Mouse (Mus musculus): Measurements from ENCODE around the gene Gm38655. TPM values are rescaled to one million over a fixed set of nuclear protein-coding genes. Genes with fewer than 3 reads are reported as not detected.

The Gm38655 gene
- polyA plus RNA-seq, 1 experiment = 6.9 TPM

DNA sequence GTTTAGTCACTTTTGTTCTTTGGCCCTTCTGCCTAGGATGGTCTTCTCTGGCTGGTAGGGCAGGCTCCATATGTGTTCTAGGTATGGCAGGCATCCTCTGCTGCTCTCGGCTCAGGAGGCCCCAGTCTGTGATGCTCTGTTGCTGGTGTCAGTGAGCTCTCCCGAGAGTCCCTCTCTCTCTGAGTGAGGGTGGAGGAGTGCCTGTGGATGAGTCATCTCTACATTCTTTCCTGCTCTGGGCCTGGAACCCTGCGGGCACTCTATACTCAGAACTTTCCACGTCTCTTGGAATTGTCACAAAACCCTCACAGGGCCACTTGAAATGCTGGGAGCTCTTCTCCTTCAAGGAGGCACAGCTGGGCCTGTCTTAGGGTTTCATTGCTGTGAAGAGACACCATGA is 36.4 kb upstream of the Gm38655 start:
- 63% methylated on average over 4 of the region's 4 CpGs for WGBS
- no peaks in the 10 kb centered on the region for H3K4me1 ChIP-seq (ENCODE audit: control insufficient read depth, insufficient read depth, low read length)
- H3K4me3 ChIP-seq (replicated peaks; ENCODE audit: extremely low read depth, low read depth, low read length) = no peak overlapping the region
- DNase-seq = no peak
- no peak for TF ChIP-seq POLR2A (IDR thresholded peaks at IDR 0.05; ENCODE audit: borderline replicate concordance, extremely low read depth, low read depth, low read length)
- no peak for TF ChIP-seq CTCF (IDR thresholded peaks at IDR 0.05; ENCODE audit: insufficient read depth, low read length)

DNA sequence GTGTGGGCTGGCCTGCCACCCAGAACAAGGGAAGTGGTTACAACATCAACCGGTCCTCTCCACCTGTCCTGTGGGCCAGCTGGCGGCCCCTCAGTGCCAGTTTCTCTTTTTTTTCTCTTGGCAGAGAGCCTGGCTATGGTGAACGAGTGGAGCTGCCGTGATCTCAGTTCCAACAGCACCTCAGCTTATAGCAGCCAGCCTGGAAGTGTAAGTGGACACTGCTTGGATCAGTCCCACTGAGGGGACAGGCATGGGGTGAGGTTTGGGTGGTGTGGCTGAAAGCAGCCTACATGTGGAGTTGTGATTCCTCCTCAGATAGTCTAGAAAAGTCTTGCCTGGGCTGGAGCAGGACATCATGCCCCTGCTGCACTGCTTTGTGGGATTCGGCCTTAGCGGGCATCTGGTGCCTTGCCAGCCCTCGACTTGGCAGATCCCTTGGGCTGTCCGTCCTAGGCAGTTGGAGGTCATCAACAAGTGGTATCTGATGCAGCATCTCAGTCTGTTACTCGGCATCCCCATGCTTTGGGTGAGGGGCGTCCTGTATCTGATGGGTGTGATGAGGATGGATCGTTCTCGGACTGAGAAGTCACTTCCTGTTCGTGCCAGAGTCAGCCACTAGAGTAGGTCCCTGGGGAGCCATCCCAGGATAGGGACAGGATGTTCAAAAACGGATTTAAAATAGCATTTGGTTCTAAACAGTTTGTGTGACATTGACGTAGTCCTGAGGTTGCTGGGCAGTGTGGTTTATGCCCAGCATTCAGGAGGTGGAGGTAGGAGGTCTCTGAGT is 35.6 kb upstream of the Gm38655 start:
- H3K4me1 ChIP-seq (ENCODE audit: control insufficient read depth, insufficient read depth, low read length) = no peaks in the 10 kb centered on the region
- no peak overlapping the region for H3K4me3 ChIP-seq (replicated peaks; ENCODE audit: extremely low read depth, low read depth, low read length)
- TF ChIP-seq POLR2A (IDR thresholded peaks at IDR 0.05; ENCODE audit: borderline replicate concordance, extremely low read depth, low read depth, low read length) = no peak
- TF ChIP-seq CTCF (IDR thresholded peaks at IDR 0.05; ENCODE audit: insufficient read depth, low read length) = no peak
- 62% methylated on average over 15 of the region's 15 CpGs for WGBS
- DNase-seq = no peak

DNA sequence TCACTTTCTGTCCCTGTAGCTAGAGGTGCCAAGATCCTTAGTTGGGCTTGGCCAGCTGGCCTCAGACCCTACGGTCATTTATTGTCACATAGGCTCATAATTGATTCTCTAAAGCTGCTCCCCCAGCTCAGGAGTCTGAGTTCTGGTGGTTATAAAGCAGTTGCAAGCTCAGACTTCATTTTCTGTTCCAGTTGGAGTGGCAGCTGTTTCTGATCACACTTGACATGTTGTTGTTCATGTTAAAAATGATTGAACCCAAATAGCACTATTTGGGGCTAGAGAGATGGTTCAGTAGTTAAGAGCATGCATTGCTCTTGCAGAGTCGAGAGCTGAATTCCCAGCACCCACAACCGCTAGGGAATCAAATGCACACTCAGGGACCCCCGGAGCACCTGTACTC is 34.7 kb upstream of the Gm38655 start:
- no peak for DNase-seq
- no peak for TF ChIP-seq POLR2A (IDR thresholded peaks at IDR 0.05; ENCODE audit: borderline replicate concordance, extremely low read depth, low read depth, low read length)
- no peak for TF ChIP-seq CTCF (IDR thresholded peaks at IDR 0.05; ENCODE audit: insufficient read depth, low read length)
- 79% methylated on average over 4 of the region's 4 CpGs for WGBS
- Histone ChIP-seq H3K4me3 (replicated peaks; ENCODE audit: extremely low read depth, low read depth, low read length) (no peak overlapping the region), H3K4me1 (ENCODE audit: control insufficient read depth, insufficient read depth, low read length) (no peaks in the 10 kb centered on the region)

DNA sequence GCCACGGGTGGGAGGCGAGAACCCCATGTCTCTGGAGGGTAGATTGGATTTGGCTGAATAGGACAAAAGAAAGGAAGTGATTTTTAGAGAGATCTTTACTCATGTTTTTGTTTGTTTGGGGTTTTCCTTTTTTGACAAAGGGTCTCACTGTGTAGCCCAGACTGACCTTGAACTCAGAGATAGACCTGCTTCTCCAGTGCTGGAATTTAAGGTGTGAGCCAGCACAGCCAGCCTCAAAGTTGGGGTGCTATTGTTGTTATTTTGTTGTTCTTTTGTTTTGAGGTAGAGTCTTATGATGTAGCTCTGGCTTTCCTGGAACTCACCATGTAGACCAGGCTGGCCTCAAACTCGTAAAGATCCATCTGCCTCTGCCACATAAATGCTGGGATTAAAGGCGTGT is 27.1 kb upstream of the Gm38655 start:
- Histone ChIP-seq H3K4me1 (ENCODE audit: control insufficient read depth, insufficient read depth, low read length) (no peaks in the 10 kb centered on the region), H3K4me3 (replicated peaks; ENCODE audit: extremely low read depth, low read depth, low read length) (no peak overlapping the region)
- 94% methylated on average over 4 of the region's 4 CpGs for WGBS
- DNase-seq = no peak
- TF ChIP-seq POLR2A (IDR thresholded peaks at IDR 0.05; ENCODE audit: borderline replicate concordance, extremely low read depth, low read depth, low read length) (no peak), CTCF (IDR thresholded peaks at IDR 0.05; ENCODE audit: insufficient read depth, low read length) (no peak)

DNA sequence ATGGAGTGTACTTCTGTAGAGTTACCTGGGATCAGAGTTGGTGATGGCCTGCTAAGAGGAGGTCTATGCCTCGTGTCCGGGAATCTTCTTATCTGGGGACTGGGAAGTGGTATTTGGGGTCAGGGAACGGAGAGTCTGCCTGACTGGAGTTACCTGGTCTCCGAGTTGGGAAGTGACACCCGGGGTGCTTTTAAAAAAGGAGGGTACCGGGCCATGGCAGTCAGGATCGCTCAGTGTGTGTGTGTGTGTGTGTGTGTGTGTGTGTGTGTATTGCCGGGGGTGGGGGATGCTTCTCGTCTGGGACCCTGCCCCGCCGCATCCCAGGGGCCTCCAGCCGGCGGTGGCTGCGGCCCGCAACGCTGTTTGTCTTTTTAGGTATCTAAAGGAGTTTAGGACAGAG is 13.8 kb upstream of the Gm38655 start:
- TF ChIP-seq CTCF (IDR thresholded peaks at IDR 0.05; ENCODE audit: insufficient read depth, low read length) = no peak
- no peak for TF ChIP-seq POLR2A (IDR thresholded peaks at IDR 0.05; ENCODE audit: borderline replicate concordance, extremely low read depth, low read depth, low read length)
- DNase-seq = no peak
- Histone ChIP-seq H3K4me3 (replicated peaks; ENCODE audit: extremely low read depth, low read depth, low read length) (peak overlapping the region; percentile 87), H3K4me1 (ENCODE audit: control insufficient read depth, insufficient read depth, low read length) (peaks cover 8% of the 10 kb centered on the region)
- 2% methylated on average over 14 of the region's 16 CpGs for WGBS

DNA sequence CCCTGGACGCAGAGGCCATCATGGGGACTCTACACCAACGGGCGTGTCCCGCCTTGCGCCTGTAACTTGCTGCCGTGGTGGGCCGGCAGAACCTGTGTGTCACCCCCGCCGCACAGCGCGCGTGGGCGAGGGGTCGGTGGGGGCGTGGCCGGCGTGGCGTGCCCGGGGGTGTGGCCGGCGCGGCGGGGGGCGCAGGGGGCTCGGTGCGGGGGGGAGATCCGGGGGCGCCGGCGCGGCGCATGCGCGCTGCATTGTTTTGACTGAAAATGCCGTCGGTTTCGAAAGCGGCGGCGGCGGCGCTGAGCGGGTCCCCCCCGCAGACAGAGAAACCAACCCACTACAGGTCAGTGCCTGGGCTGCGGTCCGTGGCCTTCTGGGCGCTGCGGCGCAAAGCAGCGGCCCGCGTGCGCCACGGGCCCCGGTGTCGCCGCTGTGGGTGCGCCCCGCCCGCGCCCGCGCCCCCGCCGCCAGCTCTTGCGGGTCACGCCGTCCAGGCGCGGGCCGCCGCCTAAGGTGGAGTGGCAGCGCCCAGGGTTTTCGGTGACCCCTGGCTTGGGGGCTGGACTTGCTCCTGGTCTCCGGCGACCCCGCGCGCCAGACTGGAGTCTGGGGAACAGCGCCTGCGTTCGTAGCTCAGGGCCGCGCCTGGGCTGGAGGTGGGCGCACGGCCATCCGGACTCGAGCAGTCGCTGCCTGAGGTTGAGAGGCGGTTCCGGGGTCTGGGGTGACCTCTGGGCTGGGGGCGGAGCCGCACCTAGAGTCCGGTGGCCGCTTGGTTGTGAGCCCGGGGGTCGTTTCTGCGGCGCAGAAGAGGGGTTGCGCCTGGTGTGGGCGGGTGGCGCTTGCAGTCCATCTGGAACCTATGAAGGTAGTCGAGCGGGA is 13.1 kb upstream of the Gm38655 start, which contains the start of gene Unkl:
Gene Unkl, plus strand, starts transcription at position 248 of the 882 bp plus-strand sequence.
- H3K4me1 ChIP-seq (ENCODE audit: control insufficient read depth, insufficient read depth, low read length) = peaks cover 8% of the 10 kb centered on the region
- peak; percentile 71 for DNase-seq
- TF ChIP-seq POLR2A (IDR thresholded peaks at IDR 0.05; ENCODE audit: borderline replicate concordance, extremely low read depth, low read depth, low read length) (0 out of 2 replicates have a peak, but pooled peaks have one; percentile 4), CTCF (IDR thresholded peaks at IDR 0.05; ENCODE audit: insufficient read depth, low read length) (no peak)
- WGBS = under 1% methylated on average over 95 of the region's 104 CpGs
- peak within 1 kb of the TSS; percentile 87 for H3K4me3 ChIP-seq (replicated peaks; ENCODE audit: extremely low read depth, low read depth, low read length)

DNA sequence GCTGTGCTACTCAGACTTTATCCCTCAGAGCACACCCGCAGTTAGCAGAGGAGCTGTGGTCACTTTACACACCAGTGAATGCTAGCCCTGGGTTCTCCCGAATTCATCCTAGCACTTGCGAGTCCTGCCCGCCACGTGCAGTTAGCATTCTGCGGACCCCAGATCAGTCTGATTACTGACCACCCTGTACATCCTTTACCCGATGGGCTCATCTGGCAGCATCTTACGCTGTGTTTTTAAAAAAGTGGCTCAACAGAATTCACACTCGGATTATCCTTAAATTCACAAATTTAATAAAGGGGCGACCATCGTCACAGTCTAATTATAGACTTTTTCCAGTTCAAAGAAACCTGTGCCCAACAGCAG is 12.5 kb upstream of the Gm38655 start:
- TF ChIP-seq CTCF (IDR thresholded peaks at IDR 0.05; ENCODE audit: insufficient read depth, low read length) (no peak), POLR2A (IDR thresholded peaks at IDR 0.05; ENCODE audit: borderline replicate concordance, extremely low read depth, low read depth, low read length) (no peak)
- H3K4me3 ChIP-seq (replicated peaks; ENCODE audit: extremely low read depth, low read depth, low read length) = peak overlapping the region; percentile 87
- H3K4me1 ChIP-seq (ENCODE audit: control insufficient read depth, insufficient read depth, low read length) = peaks cover 8% of the 10 kb centered on the region
- no peak for DNase-seq
- 7% methylated on average over 11 of the region's 11 CpGs for WGBS

DNA sequence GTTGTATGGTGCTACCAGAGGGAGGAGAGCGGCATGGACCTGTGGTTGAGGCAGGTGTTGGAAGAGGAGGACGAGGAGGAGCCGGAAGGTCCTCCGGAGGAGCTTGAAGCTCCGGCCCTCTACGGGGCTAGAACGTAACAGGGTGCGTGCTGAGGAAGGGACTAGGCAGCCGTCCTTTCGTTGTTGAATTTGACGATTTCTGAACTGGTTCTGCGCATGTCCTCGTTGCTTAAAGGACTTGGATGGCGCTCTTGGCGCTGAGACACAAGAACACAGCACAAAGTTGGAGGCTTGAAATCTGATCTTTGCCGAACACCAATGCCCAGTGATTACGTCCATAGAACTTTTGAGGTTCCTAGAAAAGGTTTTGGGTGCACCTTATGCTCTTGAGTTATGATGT is 9.7 kb upstream of the Gm38655 start:
- 7% methylated on average over 17 of the region's 17 CpGs for WGBS
- Histone ChIP-seq H3K4me1 (ENCODE audit: control insufficient read depth, insufficient read depth, low read length) (peaks cover 8% of the 10 kb centered on the region), H3K4me3 (replicated peaks; ENCODE audit: extremely low read depth, low read depth, low read length) (peak overlapping the region; percentile 84)
- DNase-seq = no peak
- TF ChIP-seq POLR2A (IDR thresholded peaks at IDR 0.05; ENCODE audit: borderline replicate concordance, extremely low read depth, low read depth, low read length) (no peak), CTCF (IDR thresholded peaks at IDR 0.05; ENCODE audit: insufficient read depth, low read length) (no peak)

DNA sequence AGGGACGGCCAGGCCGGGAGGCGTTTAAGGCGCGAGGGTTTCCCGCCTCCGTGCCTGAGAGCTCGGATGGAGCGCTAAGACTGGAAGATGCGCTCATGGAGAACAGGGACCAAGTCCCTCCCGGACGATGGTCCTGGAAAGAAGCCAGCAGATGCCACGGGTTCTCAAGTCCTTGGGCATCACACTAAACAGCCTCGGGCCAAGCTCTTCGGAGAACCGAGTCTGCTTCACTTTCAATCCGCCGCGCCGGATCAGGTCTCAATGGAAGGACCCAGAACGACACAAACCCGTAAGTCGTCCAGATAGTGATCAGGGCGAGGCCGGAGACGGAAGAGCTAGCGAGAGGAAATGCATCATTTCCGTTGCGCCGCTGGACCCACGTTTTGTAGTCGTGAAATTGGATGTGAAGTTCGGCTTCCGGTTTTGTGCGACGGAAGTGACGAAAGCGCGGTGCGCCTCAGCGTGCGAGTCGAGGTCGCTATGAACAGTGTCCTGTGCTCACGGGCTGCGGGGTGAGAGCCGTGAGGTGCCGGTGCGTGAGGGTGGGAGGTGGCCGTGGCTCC is 8.9 kb upstream of the Gm38655 start, which contains the start of gene BC003965:
Gene BC003965, plus strand, starts transcription at position 426 of the 563 bp plus-strand sequence.
- H3K4me3 ChIP-seq (replicated peaks; ENCODE audit: extremely low read depth, low read depth, low read length) = peak within 1 kb of the TSS; percentile 84
- peaks cover 5% of the 10 kb centered on the region for H3K4me1 ChIP-seq (ENCODE audit: control insufficient read depth, insufficient read depth, low read length)
- TF ChIP-seq POLR2A (IDR thresholded peaks at IDR 0.05; ENCODE audit: borderline replicate concordance, extremely low read depth, low read depth, low read length) (peak; percentile 95), CTCF (IDR thresholded peaks at IDR 0.05; ENCODE audit: insufficient read depth, low read length) (no peak)
- peak; percentile 98 for DNase-seq
- WGBS = under 1% methylated on average over 50 of the region's 50 CpGs

Measured in lung, adult 2 months (tissue).